ENCODE assay signal across 16 mouse cellular contexts in genomic region chr3:151020014-151020413, GRCm38 (mm10).
"Had no signal": no experiment of that assay in that cellular context is flagged by ENCODE, and none has a peak within 500 bp of the region (broad histone marks: within the 10 kb centered on the region; RNA-seq: fewer than 3 reads in every experiment).

No protein-coding gene starts in this region.

- H3K27me3 ChIP-seq: neural tube, embryonic 12.5 days; neural tube, embryonic 13.5 days; neural tube, embryonic 15.5 days; stomach, embryonic 15.5 days had no signal

- DNase-seq: retina, postnatal 1 day; right cerebral cortex, adult 18-20 months; right cerebral cortex, postnatal 14 days; right cerebral cortex, postnatal 25 days; right cerebral cortex, postnatal 4 days; spleen, adult 18-20 months; thymus, adult 18-20 months; thymus, adult 2 months; thymus, postnatal 14 days; thymus, postnatal 25 days; thymus, postnatal 36 days; thymus, postnatal 4 days had no signal
